Mouse (Mus musculus) forebrain, embryonic 14.5 days (tissue): Measurements from ENCODE around the gene Aipl1. TPM values are rescaled to one million over a fixed set of nuclear protein-coding genes. Genes with fewer than 3 reads are reported as not detected.
A peak's percentile ranks its signal among the peaks of the same experiment; 100 is the strongest.
"Not testable (repeated sequence)": the region's sequence is repeated elsewhere in the genome, so short reads cannot be mapped to it uniquely, and the experiment has no call there.

Experiments
- ATAC-seq: fragments of 200-750 bp; cut with Nextera tagmentation; 2 replicates; pipeline ENCODE4 v1.8.0; 2017; ENCODE audit warnings: mild to moderate bottlenecking, moderate library complexity
- DNase-seq: peaks from one replicate; pipeline ENCODE4 v3.0.0-alpha.2; 2015; ENCODE audit warnings: low spot score
- H3K27ac ChIP-seq: fragments of 300-500 bp; sonication (generic); 2 replicates; pipeline ENCODE4 v1.5.1; 2014; ENCODE audit warnings: low read depth, mild to moderate bottlenecking, control low read depth, low read length, moderate library complexity
- H3K27me3 ChIP-seq: fragments of 300-500 bp; sonication (generic); replicated peaks from 2 replicates; pipeline ENCODE4 v1.6.1; 2014; ENCODE audit warnings: low read length, control low read depth, mixed read lengths; ENCODE audit not compliant: control insufficient read depth, insufficient read depth
- H3K36me3 ChIP-seq: fragments of 300-500 bp; sonication (generic); 2 replicates; pipeline ENCODE4 v1.6.1; 2014; ENCODE audit warnings: low read length, control low read depth; ENCODE audit not compliant: control insufficient read depth, insufficient read depth
- H3K4me1 ChIP-seq: fragments of 300-500 bp; sonication (generic); 2 replicates; pipeline ENCODE4 v1.6.1; 2014; ENCODE audit warnings: antibody characterized with exemption, low read length, control low read depth; ENCODE audit not compliant: control insufficient read depth, insufficient read depth
- H3K4me2 ChIP-seq: fragments of 300-500 bp; sonication (generic); 2 replicates; pipeline ENCODE4 v1.6.1; 2014; ENCODE audit warnings: mild to moderate bottlenecking, control low read depth, low read length
- H3K4me3 ChIP-seq: fragments of 300-500 bp; sonication (generic); 2 replicates; pipeline ENCODE4 v1.5.1; 2014; ENCODE audit warnings: low read depth, low read length, control low read depth
- H3K9ac ChIP-seq: fragments of 300-500 bp; sonication (generic); 2 replicates; pipeline ENCODE4 v1.6.1; 2014; ENCODE audit warnings: mild to moderate bottlenecking, low read length, control low read depth, moderate library complexity
- H3K9me3 ChIP-seq: fragments of 300-500 bp; sonication (generic); replicated peaks from 2 replicates; pipeline ENCODE4 v1.6.1; 2016; ENCODE audit warnings: low read length, control low read depth, mixed read lengths; ENCODE audit not compliant: control insufficient read depth
- WGBS: fragments of 180-500 bp; shearing (Covaris S2); extraction: QIAGEN DNeasy Blood & Tissue Kit; methylation state at CpG from one replicate; pipeline ENCODE4 v1.1.7; 2014; 5-methylcytosine and 5-hydroxymethylcytosine counted together
- polyA plus RNA-seq: library from polyadenylated mRNA; unstranded; fragments of >200 nt; fragmentation: Nextera tagmentation; extraction: Ambion mirVana; gene quantifications from 2 replicates; pipeline ENCODE4 v1.2.1, GENCODE M21; 2014

The Aipl1 gene
- polyA plus RNA-seq, 1 experiment from 2014 or later, result 0.09 TPM

DNA sequence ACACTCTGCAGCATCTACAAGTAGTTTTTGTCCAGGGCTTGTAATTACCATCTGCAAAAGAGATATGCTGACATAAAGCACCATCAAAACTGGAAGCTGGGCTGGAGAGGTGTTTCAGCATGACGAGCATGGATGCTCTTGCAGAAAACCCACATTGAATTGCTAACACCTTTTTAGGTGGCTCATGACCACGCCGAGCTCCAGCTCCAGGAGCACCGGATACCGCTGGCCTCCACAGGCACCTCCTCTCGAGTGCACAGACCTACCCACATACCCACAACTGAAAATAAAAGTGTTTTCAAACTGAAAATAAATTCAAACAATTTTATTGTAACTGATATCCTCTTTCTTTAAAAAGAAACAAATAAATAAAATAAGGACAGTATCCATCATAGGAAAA lies 37.1 kb downstream of the Aipl1 start:
- Histone ChIP-seq H3K4me2 (no peak overlapping the region), H3K9ac (no peak overlapping the region), H3K4me3 (no peak overlapping the region), H3K27ac (no peak overlapping the region), H3K36me3 (no peaks in the 10 kb centered on the region), H3K4me1 (peaks cover 8% of the 10 kb centered on the region), H3K9me3 (no peaks in the 10 kb centered on the region), H3K27me3 (no peaks in the 10 kb centered on the region)
- DNase-seq (no peak), ATAC-seq (no peak)
- 86% methylated on average over 6 of the region's 6 CpGs for WGBS

DNA sequence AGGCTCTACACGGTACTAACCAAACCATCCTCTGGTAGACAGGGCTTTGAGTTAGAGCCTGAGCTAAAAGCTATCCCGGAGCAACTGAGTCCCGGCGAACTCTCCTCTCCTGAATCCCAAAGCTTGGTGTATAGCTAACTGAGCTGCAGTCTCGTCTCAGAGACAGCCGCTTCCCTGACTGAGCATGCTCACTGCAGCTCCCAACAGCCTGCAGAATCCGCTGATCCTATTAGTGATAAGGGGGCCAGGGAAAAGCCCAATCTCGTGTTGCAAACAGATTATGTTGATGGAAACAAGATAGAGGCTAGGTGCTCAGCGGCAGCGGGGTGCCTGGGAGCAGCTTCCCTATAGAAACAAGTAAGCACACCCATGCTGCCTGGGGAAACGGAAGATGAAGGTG lies 40.5 kb downstream of the Aipl1 start:
- Histone ChIP-seq H3K9ac (no peak overlapping the region), H3K9me3 (no peaks in the 10 kb centered on the region), H3K4me2 (no peak overlapping the region), H3K36me3 (no peaks in the 10 kb centered on the region), H3K27ac (no peak overlapping the region), H3K27me3 (no peaks in the 10 kb centered on the region), H3K4me3 (no peak overlapping the region), H3K4me1 (peaks cover 8% of the 10 kb centered on the region)
- ATAC-seq (no peak), DNase-seq (peak; percentile 40)
- 30% methylated on average over 11 of the region's 11 CpGs for WGBS

DNA sequence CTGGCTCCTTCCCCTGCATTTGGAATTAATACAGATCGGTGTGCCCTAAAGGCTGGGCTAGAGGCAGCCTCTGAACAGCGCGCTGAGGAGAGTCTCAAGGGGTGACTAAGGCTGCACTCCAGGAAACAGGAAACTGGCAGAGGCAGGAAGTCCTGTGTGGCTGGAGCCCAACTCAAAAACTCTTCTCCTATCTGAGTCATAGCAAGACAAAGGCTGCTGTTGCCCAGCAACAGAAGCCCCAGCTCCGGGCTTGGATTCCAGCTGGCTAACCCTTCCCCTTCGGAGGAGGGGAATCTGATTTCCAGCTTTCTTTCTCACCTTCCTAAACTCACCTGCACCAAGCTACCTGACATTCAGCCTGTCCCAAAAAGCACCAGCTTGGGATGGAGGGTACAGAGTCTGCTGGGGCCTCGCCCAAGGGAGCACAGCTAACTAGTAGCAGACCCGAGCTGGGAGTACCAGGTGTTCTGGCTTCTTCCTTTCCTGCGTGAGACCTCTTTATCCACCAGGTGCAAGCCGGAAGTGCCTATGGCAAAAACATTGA lies 41.3 kb downstream of the Aipl1 start:
- Histone ChIP-seq H3K4me2 (peak overlapping the region; percentile 25; the same call in 1 of the 2 replicates), H3K4me1 (peaks cover 8% of the 10 kb centered on the region), H3K9me3 (no peaks in the 10 kb centered on the region), H3K27me3 (no peaks in the 10 kb centered on the region), H3K27ac (0 out of 2 replicates have a peak overlapping the region, but pooled peaks have one; percentile 30), H3K9ac (0 out of 2 replicates have a peak overlapping the region, but pooled peaks have one; percentile 17), H3K4me3 (no peak overlapping the region), H3K36me3 (no peaks in the 10 kb centered on the region)
- DNase-seq, result peak; percentile 77
- WGBS, result 25% methylated on average over 9 of the region's 9 CpGs
- ATAC-seq, result peak; percentile 67

DNA sequence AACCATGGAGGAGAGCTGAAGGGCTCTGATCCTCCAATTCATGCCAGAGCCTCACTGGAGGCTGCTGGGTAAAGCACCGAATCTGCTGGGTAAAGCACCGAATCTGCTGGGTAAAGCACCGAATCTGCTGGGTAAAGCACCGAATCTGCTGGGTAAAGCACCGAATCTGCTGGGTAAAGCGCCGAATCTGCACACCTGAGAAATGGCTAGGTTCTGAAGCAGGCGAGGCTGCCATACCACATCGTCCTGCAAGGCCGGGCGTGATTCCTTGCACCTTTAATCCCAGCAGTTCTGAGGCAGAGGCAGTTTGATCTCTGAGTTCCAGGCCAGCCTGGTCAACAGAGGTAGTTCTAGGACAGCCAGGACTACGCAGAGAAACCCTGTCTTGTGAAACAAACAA lies 44.9 kb downstream of the Aipl1 start:
- no peak for DNase-seq
- no peak overlapping the region for H3K4me3 ChIP-seq
- no peaks in the 10 kb centered on the region for H3K36me3 ChIP-seq
- 89% methylated on average over 12 of the region's 12 CpGs for WGBS
- no peaks in the 10 kb centered on the region for H3K27me3 ChIP-seq
- H3K4me1 ChIP-seq, result peaks cover 8% of the 10 kb centered on the region
- no peak overlapping the region for H3K27ac ChIP-seq
- no peak overlapping the region for H3K4me2 ChIP-seq
- H3K9ac ChIP-seq, result no peak overlapping the region
- no peak for ATAC-seq
- no peaks in the 10 kb centered on the region for H3K9me3 ChIP-seq

DNA sequence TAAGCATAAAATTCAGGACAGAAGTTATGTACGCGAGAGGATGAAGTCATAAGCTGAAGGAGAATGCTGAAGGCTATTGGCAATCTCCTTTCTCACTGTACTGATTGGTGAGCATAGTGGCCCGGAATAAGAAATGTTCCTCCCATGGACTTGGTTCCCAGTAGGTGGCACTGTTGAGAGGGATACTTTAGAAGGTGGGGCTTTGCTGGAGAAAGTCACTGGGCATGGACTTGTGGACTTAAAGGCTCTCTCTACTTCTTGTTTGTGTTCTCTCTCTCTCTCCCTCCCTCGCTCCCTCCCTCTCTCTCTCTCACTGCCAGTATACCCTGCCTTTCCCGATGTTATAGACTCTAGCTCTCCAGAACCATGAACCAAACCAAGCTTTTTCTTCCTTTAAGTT lies 45.8 kb downstream of the Aipl1 start:
- ATAC-seq (no peak), DNase-seq (peak; percentile 72)
- H3K27ac ChIP-seq, result no peak overlapping the region

DNA sequence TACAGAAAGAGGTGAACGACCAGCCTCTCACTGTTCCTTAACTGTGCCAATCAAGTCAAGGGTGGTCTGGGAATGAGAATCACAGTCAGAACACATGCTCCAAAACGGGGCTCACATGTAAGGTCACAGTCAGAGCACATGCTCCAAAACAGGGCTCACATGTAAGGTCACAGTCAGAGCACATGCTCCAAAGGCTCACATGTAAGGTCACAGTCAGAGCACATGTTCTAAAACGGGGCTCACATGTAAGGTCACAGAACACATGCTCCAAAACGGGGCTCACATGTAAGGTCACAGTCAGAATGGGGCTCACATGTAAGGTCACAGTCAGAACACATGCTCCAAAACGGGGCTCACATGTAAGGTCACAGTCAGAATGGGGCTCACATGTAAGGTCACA lies 47.9 kb downstream of the Aipl1 start:
- H3K36me3 ChIP-seq, H3K27ac ChIP-seq, H3K4me2 ChIP-seq, H3K9me3 ChIP-seq, ATAC-seq, H3K9ac ChIP-seq, DNase-seq, H3K4me3 ChIP-seq, H3K27me3 ChIP-seq: not testable (repeated sequence)
- peaks cover 26% of the 10 kb centered on the region for H3K4me1 ChIP-seq
- WGBS, result 65% methylated on average over 5 of the region's 5 CpGs

More for the DNA sequence above, 45.8 kb downstream of the Aipl1 start:
- Histone ChIP-seq H3K4me3 (no peak overlapping the region), H3K4me1 (peaks cover 14% of the 10 kb centered on the region), H3K9me3 (no peaks in the 10 kb centered on the region), H3K9ac (no peak overlapping the region), H3K27me3 (no peaks in the 10 kb centered on the region), H3K4me2 (no peak overlapping the region), H3K36me3 (no peaks in the 10 kb centered on the region)
- 42% methylated on average over 5 of the region's 5 CpGs for WGBS

DNA sequence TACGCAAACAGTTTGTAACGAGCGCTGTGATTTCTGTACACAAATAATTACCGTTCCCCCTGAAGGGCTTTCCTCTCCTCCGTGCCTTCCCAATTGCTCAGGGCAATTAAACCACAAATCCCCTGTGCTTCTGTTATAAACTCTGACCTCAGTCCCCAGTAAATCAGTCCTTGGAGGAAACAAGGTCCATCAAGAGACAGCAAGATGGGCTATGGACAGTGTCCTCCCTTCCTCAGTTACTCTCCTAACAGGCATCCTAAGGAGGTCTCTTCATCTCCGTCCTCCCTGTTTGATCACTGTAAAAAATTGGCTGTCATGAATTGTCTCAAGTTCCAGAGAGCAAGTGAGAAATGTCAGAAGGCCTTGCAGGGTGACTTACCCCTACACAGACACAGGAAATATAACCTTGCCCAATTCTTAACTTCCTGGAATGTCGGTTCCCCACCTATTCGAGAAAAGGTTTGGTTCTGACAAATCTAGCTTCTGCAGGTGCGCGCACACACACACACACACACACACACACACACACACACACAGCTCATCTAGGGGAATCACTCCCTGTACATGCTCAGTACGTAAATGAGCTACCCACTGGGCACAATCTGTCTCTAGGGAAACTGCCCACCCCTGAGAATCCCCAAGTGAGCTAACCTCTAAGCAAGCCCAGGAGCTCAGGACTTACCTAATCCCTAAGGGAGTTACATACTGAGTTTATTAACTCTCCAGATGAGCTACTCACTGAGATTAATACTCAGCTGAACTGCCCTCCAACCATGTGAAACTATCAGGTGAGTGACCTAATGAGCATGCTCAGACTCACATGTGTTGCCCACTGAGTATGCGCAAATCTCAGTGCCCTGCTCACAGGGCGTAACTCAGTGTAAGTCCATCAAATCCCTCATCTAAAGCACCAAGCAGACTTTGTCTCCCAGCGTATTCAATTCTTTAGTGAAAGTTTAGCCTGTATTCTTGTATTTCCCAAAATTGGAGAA lies 49.9 kb downstream of the Aipl1 start:
- Histone ChIP-seq H3K4me2 (no peak overlapping the region), H3K4me3 (no peak overlapping the region), H3K36me3 (no peaks in the 10 kb centered on the region), H3K27me3 (no peaks in the 10 kb centered on the region), H3K9me3 (no peaks in the 10 kb centered on the region), H3K4me1 (peaks cover 26% of the 10 kb centered on the region), H3K9ac (no peak overlapping the region), H3K27ac (no peak overlapping the region)
- 62% methylated on average over 14 of the region's 14 CpGs for WGBS
- DNase-seq (peak; percentile 24), ATAC-seq (no peak)

DNA sequence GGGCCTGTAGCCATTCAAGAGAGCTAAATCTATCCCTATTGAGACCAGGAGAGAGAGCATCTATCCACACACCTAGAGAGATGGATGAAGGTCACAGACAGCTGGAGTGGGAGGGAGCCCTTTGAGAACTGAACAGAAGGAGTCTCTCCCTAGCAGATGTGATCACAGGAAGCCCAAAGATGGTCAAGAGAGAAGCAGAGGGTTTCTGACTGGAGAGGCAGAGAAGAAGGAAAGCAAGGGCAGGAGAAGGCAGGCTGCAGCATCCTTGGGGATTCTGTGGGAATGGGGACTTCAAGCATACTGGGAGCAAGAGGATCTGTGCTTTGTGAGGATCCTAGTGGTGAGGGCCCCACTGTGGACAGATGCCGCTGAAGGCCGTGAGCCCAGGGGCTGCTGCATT lies 51.5 kb downstream of the Aipl1 start:
- 83% methylated on average over 2 of the region's 2 CpGs for WGBS
- Histone ChIP-seq H3K4me2 (no peak overlapping the region), H3K9ac (no peak overlapping the region), H3K4me1 (peaks cover 26% of the 10 kb centered on the region), H3K4me3 (no peak overlapping the region), H3K27me3 (no peaks in the 10 kb centered on the region), H3K9me3 (no peaks in the 10 kb centered on the region), H3K36me3 (no peaks in the 10 kb centered on the region), H3K27ac (no peak overlapping the region; the same call in 1 of the 2 replicates)
- DNase-seq (no peak), ATAC-seq (no peak)
